Mouse (Mus musculus) cortical plate, adult 2 months (tissue): ENCODE measurements around the gene Kcnk2. TPM values are rescaled to one million over a fixed set of nuclear protein-coding genes. Genes with fewer than 3 reads are reported as not detected.

Source experiments
- H3K27ac ChIP-seq: fragments of 200-500 bp; 2 replicates; pipeline ENCODE4 v1.5.1; 2012; ENCODE audit warnings: low read length, control low read depth, inconsistent platforms; ENCODE audit not compliant: insufficient read depth
- H3K4me1 ChIP-seq: fragments of 200-500 bp; 2 replicates; pipeline ENCODE4 v1.6.1; 2011; ENCODE audit warnings: low read length; ENCODE audit not compliant: control insufficient read depth, insufficient read depth
- H3K4me3 ChIP-seq: fragments of 200-500 bp; 2 replicates; pipeline ENCODE4 v1.5.1; 2011; ENCODE audit warnings: mild to moderate bottlenecking, low read length, control low read depth; ENCODE audit not compliant: insufficient read depth
- CTCF ChIP-seq: fragments of 200-500 bp; IDR thresholded peaks from 2 replicates; pipeline ENCODE4 v1.5.1; 2011; ENCODE audit warnings: mild to moderate bottlenecking, control low read depth, low read length; ENCODE audit not compliant: insufficient read depth; ENCODE audit errors: extremely low read depth
- POLR2A ChIP-seq: fragments of 200-500 bp; IDR thresholded peaks from 2 replicates; pipeline ENCODE4 v1.6.1; 2011; ENCODE audit warnings: mild to moderate bottlenecking, low read length, control low read depth; ENCODE audit not compliant: insufficient read depth; ENCODE audit errors: extremely low read depth
- polyA plus RNA-seq: library from polyadenylated mRNA; depleted of rRNA; stranded (reverse); fragments of >200 nt; gene quantifications from 2 replicates; pipeline ENCODE4 v1.2.3, GENCODE M21; 2012

Kcnk2 gene
- polyA plus RNA-seq, 1 experiment: 40.2 TPM

- Histone ChIP-seq H3K4me1 (peaks cover 2% of the 10 kb centered on the region; the same call in 1 of the 2 replicates), H3K4me3 (no peak overlapping the region), H3K27ac (no peak overlapping the region)
- TF ChIP-seq POLR2A (no peak), CTCF (no peak)
These were observed 56.9 kb downstream of the Kcnk2 start for GRCm38 (mm10) chr1:189345166-189345565.

DNA sequence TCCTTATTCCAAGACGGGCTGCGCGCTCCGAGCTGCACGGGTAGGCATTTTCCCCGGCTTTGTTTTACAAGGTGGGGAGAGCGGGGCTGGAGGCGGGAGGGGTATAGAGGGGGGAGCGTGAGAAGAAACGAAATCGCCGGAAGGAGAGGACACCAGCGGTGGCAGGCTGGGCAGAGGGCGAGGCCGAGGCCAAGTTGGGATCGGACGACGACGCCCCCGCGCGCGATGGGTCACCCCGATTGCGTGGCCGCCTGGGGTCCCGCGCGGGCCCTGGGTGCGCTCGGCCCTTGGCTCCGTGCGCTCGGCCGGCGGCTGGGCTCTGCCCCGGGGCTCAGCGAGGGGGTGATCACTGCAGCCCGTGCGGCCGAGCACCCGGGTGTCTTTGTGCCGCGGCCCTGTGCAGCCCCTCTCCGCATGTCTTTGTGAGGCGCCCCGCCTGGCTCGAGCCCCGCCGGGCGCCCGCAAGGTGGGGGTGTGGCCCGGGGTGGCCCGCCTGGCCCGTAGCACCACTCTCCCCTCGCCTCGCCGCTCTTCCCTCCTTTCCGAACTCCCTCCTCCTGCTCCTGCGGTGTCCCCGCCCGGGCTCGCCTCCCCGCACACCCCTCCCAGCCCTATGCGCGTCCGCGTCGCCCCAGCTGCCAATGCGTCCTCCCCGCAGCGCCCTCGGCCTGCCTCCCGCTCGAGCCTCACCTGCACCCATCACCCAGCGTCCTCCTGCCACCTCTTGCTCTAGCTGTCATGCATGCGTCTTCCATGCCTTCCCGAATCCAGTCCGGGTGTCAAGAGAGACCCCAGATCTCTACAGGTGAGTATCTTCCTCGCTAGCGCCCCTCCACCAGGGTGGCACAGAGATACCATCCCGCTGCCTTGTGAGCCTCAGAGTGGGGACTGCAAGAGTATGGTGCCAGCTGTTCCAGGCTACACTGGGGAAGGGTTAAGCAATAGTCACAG is 58.5 kb downstream of the Kcnk2 start:
- Histone ChIP-seq H3K4me3 (peak overlapping the region; percentile 66), H3K4me1 (peaks cover 2% of the 10 kb centered on the region; the same call in 1 of the 2 replicates), H3K27ac (peak overlapping the region; percentile 38)
- no peak for TF ChIP-seq POLR2A
- TF ChIP-seq CTCF: no peak

DNA sequence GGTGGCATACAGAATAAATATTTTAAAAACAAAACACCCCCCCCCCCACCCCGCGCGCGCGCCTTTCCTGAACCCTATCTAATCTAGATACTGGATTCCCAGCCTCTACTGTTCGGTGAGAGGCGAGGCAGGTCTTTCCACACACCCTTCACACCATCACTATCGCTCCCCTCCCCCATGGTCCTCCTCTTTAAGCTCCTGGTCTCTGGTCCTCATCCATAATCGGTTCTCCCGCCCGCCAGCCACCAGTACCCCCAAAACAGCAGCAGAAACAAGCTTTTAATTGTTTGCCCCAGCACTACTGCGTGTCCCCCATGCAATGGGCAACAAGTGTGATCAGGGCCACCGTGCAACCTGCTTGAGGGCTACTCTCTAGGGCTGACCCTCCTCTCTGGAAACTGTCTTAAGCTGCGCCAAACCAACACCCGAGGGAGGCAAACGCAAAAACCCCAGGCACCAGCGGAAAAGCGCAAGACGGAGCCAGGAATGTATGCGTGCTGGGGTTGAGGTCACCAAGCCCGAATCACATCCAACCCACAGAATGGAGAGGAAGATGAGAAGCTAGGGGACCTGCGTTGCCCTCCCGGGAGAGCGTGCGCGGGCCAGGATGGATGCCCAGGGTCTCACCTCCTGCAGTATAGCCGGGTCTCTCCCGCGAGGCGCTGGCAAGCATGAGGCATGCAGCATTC is 59.5 kb downstream of the Kcnk2 start:
- TF ChIP-seq POLR2A: no peak
- TF ChIP-seq CTCF: no peak
- peaks cover 2% of the 10 kb centered on the region; the same call in 1 of the 2 replicates for H3K4me1 ChIP-seq
- 0 out of 2 replicates have a peak overlapping the region, but pooled peaks have one; percentile 9 for H3K27ac ChIP-seq
- H3K4me3 ChIP-seq: peak overlapping the region; percentile 66

GRCm38 (mm10) chr1:189341381-189341917 is 60.6 kb downstream of the Kcnk2 start:
- Histone ChIP-seq H3K4me1 (peaks cover 2% of the 10 kb centered on the region; the same call in 1 of the 2 replicates), H3K4me3 (peak overlapping the region; percentile 66), H3K27ac (no peak overlapping the region)
- TF ChIP-seq CTCF: no peak
- TF ChIP-seq POLR2A: 0 out of 2 replicates have a peak, but pooled peaks have one; percentile 14

- H3K4me3 ChIP-seq: no peak overlapping the region
- no peaks in the 10 kb centered on the region for H3K4me1 ChIP-seq
- H3K27ac ChIP-seq: no peak overlapping the region
- TF ChIP-seq CTCF (peak; percentile 17; the same call in 1 of the 2 replicates), POLR2A (no peak)
These were observed 86.2 kb downstream of the Kcnk2 start for GRCm38 (mm10) chr1:189315896-189316295.

GRCm38 (mm10) chr1:189314495-189314894 is 87.6 kb downstream of the Kcnk2 start:
- Histone ChIP-seq H3K4me3 (no peak overlapping the region), H3K27ac (no peak overlapping the region), H3K4me1 (no peaks in the 10 kb centered on the region; the same call in 1 of the 2 replicates)
- TF ChIP-seq CTCF (no peak), POLR2A (no peak)

GRCm38 (mm10) chr1:189313750-189314149 is 88.3 kb downstream of the Kcnk2 start:
- TF ChIP-seq CTCF: no peak
- TF ChIP-seq POLR2A: no peak
- no peaks in the 10 kb centered on the region; the same call in 1 of the 2 replicates for H3K4me1 ChIP-seq
- no peak overlapping the region for H3K27ac ChIP-seq
- no peak overlapping the region for H3K4me3 ChIP-seq

DNA sequence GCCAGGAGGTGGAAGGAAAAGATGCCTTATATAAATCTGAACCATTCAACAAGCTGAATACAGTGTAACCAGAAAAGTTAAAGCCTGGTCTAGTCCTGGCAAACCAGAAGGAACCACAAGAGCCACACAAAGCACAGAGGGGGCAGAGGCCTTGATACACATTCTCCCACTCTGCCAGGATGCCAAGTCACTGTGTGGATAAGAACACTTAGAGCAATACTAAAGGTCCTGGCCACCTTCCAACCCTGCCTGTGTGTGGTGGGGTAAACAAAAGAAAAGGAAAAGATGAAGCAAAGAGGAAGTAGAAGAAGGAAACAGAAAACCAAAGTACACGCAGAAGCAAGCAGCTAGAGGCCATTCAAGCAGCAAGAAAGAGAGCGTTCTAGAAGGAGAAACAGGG is 91.9 kb downstream of the Kcnk2 start:
- Histone ChIP-seq H3K4me1 (no peaks in the 10 kb centered on the region; the same call in 1 of the 2 replicates), H3K4me3 (no peak overlapping the region), H3K27ac (no peak overlapping the region)
- TF ChIP-seq CTCF (no peak), POLR2A (no peak)

- no peak for TF ChIP-seq CTCF
- no peak for TF ChIP-seq POLR2A
These were observed 97.0 kb downstream of the Kcnk2 start for GRCm38 (mm10) chr1:189304988-189305522.

More at GRCm38 (mm10) chr1:189304988-189305522, 97.0 kb downstream of the Kcnk2 start:
- no peak overlapping the region for H3K27ac ChIP-seq
- no peaks in the 10 kb centered on the region; the same call in 1 of the 2 replicates for H3K4me1 ChIP-seq
- no peak overlapping the region for H3K4me3 ChIP-seq
